Mouse (Mus musculus) kidney, embryonic 16.5 days (tissue): ENCODE data around the gene Lhb. TPM values are rescaled to one million over a fixed set of nuclear protein-coding genes. Genes with fewer than 3 reads are reported as not detected.
"Not testable (repeated sequence)": the region's sequence is repeated elsewhere in the genome, so short reads cannot be mapped to it uniquely, and the experiment has no call there.

Experiments used
- ATAC-seq: fragments of 200-750 bp; cut with Nextera tagmentation; 2 replicates; pipeline ENCODE4 v1.8.0; 2017; ENCODE audit warnings: moderate TSS enrichment; ENCODE audit not compliant: low FRiP score, low TSS enrichment
- H3K27ac ChIP-seq: fragments of 300-500 bp; sonication (generic); 2 replicates; pipeline ENCODE4 v1.5.1; 2014; ENCODE audit warnings: low read length
- H3K27me3 ChIP-seq: fragments of 300-500 bp; sonication (generic); 2 replicates; pipeline ENCODE4 v1.6.1; 2014; ENCODE audit warnings: low read length, control low read depth, mixed read lengths; ENCODE audit not compliant: insufficient read depth
- H3K36me3 ChIP-seq: fragments of 300-500 bp; sonication (generic); 2 replicates; pipeline ENCODE4 v1.6.1; 2014; ENCODE audit warnings: low read length, control low read depth, mixed read lengths; ENCODE audit not compliant: insufficient read depth
- H3K4me1 ChIP-seq: fragments of 300-500 bp; sonication (generic); 2 replicates; pipeline ENCODE4 v1.6.1; 2014; ENCODE audit warnings: low read length, control low read depth, mixed read lengths; ENCODE audit not compliant: insufficient read depth
- H3K4me2 ChIP-seq: fragments of 300-500 bp; sonication (generic); replicated peaks from 2 replicates; pipeline ENCODE4 v1.6.1; 2014; ENCODE audit warnings: low read depth, low read length
- H3K4me3 ChIP-seq: fragments of 300-500 bp; sonication (generic); 2 replicates; pipeline ENCODE4 v1.5.1; 2014; ENCODE audit warnings: mild to moderate bottlenecking, low read length
- H3K9ac ChIP-seq: fragments of 300-500 bp; sonication (generic); replicated peaks from 2 replicates; pipeline ENCODE4 v1.6.1; 2014; ENCODE audit warnings: low read length
- H3K9me3 ChIP-seq: fragments of 300-500 bp; sonication (generic); 2 replicates; pipeline ENCODE4 v1.6.1; 2016; ENCODE audit warnings: low read length, control low read depth
- WGBS: fragments of 180-500 bp; shearing (Covaris S2); extraction: QIAGEN DNeasy Blood & Tissue Kit; methylation state at CpG from one replicate; pipeline ENCODE4 v1.1.7; 2014; 5-methylcytosine and 5-hydroxymethylcytosine counted together
- polyA plus RNA-seq: library from polyadenylated mRNA; unstranded; fragments of >200 nt; fragmentation: Nextera tagmentation; extraction: Ambion mirVana; gene quantifications from 2 replicates; pipeline ENCODE4 v1.2.1, GENCODE M21; 2015

Lhb gene
- polyA plus RNA-seq, 1 experiment from 2014 or later, result not detected

- Histone ChIP-seq H3K9ac (no peak overlapping the region), H3K27ac (no peak overlapping the region), H3K36me3 (peaks cover 36% of the 10 kb centered on the region), H3K4me1 (peaks cover 6% of the 10 kb centered on the region; the same call in 1 of the 2 replicates), H3K4me2 (no peak overlapping the region), H3K27me3 (no peaks in the 10 kb centered on the region), H3K4me3 (no peak overlapping the region), H3K9me3 (no peaks in the 10 kb centered on the region)
- ATAC-seq, result peak; percentile 66
- 58% methylated on average over 23 of the region's 23 CpGs for WGBS
Measured at GRCm38 (mm10) chr7:45451344-45451982, 30.8 kb downstream of the Lhb start.

DNA sequence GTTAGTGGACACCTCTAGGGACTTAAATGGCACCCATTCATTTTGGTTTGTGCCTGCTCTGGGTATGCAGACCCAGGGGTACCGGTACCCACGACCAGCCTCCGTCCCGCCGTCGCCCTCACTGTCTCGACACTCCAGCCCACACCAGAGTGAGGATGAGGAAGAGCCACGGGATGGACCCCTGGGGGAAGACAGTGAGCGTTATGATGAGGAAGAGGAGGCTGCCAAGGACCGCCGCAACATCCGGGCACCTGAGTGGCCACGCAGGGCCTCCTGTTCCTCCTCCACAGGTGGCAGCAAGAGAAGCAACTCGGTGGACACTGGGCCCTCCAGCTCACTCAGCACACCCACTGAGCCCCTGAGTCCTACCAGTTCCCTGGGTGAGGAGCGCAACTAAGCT is 34.4 kb downstream of the Lhb start:
- H3K4me1 ChIP-seq, result peaks cover 18% of the 10 kb centered on the region
- no peaks in the 10 kb centered on the region for H3K27me3 ChIP-seq
- ATAC-seq, result no peak
- 91% methylated on average over 15 of the region's 15 CpGs for whole genome bisulfite sequencing
- H3K4me3 ChIP-seq, result no peak overlapping the region
- no peak overlapping the region for H3K9ac ChIP-seq
- H3K27ac ChIP-seq, result no peak overlapping the region
- peaks cover 38% of the 10 kb centered on the region for H3K36me3 ChIP-seq
- no peak overlapping the region for H3K4me2 ChIP-seq
- no peaks in the 10 kb centered on the region for H3K9me3 ChIP-seq

GRCm38 (mm10) chr7:45455932-45456696 is 35.5 kb downstream of the Lhb start:
- H3K4me2 ChIP-seq, result no peak overlapping the region
- no peaks in the 10 kb centered on the region for H3K27me3 ChIP-seq
- H3K4me3 ChIP-seq, result no peak overlapping the region
- H3K9ac ChIP-seq, result no peak overlapping the region
- ATAC-seq, result no peak
- peak overlapping the region; percentile 48; the same call in 1 of the 2 replicates for H3K27ac ChIP-seq
- H3K4me1 ChIP-seq, result peaks cover 30% of the 10 kb centered on the region
- 78% methylated on average over 13 of the region's 13 CpGs for WGBS
- H3K36me3 ChIP-seq, result peaks cover 34% of the 10 kb centered on the region
- no peaks in the 10 kb centered on the region for H3K9me3 ChIP-seq

- Histone ChIP-seq H3K4me3 (0 out of 2 replicates have a peak overlapping the region, but pooled peaks have one; percentile 88), H3K36me3 (peaks cover 34% of the 10 kb centered on the region), H3K4me2 (peak overlapping the region; percentile 86; the same call in 1 of the 2 replicates), H3K9ac (no peak overlapping the region), H3K27me3 (no peaks in the 10 kb centered on the region), H3K27ac (peak overlapping the region; percentile 48; the same call in 1 of the 2 replicates), H3K4me1 (peaks cover 34% of the 10 kb centered on the region), H3K9me3 (no peaks in the 10 kb centered on the region)
- 43% methylated on average over 9 of the region's 9 CpGs for WGBS
- no peak for ATAC-seq
Measured at GRCm38 (mm10) chr7:45456721-45457203, 36.1 kb downstream of the Lhb start.

DNA sequence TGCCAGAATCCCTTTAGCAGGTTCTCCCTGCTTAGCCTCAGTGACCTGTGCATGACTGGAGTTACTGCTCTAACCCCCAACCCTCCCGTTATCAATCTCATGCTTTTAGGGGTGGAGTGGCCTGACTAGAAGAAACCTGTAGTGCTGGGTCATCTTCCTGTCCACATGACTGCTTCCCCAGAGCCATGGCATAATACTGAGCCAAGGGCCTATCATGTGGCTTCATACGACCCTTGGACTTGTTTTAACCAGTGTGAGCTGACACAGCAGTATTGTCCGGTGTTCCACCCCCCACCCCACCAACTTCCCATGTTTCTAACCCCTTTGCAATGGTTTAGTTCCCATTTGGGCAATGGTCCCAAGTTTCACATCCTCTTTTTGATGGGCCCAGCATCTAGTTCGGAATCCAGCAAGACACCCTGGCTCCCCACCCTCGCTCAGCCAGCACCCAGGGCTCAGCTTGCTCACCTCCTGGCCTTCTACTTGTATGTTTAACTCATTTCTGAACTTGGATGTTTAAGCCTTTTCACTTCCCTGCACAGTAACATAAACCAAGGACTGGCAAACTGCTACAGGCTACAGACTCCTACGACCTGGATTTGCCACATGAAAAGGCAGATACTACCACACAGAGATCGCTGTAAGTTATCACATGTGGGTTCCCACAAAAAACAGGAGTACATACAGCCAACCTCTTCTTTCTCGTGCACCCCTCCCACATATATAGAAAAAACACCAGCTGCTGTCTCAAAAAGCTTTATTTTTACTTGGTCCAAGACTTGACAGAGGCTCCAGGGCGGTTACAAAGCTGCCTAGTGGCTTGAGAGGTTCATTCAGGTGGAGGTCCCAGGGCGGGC is 36.8 kb downstream of the Lhb start:
- Histone ChIP-seq H3K4me2 (peak overlapping the region; percentile 86), H3K4me1 (peaks cover 36% of the 10 kb centered on the region), H3K9ac (peak overlapping the region; percentile 89), H3K27me3 (no peaks in the 10 kb centered on the region), H3K36me3 (peaks cover 30% of the 10 kb centered on the region), H3K9me3 (no peaks in the 10 kb centered on the region), H3K4me3 (peak overlapping the region; percentile 88), H3K27ac (peak overlapping the region; percentile 48)
- 49% methylated on average over 9 of the region's 10 CpGs for WGBS
- no peak for ATAC-seq

DNA sequence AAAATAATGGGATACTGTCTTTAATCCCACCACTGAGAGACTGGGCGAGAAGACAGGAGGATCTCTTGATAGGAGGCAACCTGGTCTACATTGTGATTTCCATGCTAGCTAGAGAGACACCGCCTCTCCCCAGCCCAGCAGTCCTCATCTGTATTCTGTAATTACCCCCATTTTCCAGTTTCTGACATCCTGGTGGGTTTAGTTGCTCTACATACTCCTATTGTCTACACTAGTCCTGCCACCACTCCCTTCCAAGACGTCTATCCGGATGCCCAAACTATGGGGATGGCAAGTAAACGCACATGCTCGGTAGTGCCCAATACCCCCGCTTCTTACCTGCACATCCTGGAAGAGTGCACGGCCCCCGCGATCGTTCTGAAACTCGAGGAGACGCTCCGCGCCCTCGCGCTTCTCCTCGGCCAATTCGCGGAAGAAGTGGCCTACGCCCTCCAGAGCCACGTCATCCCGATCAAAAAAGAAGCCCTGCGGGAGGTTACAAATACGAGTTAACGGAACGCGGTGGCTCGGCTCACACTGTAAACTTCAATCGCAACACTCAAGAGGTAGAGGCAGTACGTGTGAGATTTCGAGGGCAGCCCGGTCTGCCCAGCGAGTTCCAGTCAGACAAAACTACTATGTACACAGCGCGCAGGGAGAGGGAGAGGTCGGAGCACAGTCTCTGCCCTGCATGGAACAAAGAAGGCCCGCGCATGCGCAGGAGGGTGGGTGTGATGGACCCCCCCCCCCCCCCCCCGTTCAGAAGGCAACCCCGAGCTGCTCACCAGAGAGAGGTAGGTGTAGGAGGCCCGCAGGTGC is 38.3 kb downstream of the Lhb start:
- H3K27ac ChIP-seq, result peak overlapping the region; percentile 91
- H3K4me1 ChIP-seq, result peaks cover 36% of the 10 kb centered on the region
- H3K9ac ChIP-seq, result peak overlapping the region; percentile 89
- no peaks in the 10 kb centered on the region for H3K9me3 ChIP-seq
- peaks cover 38% of the 10 kb centered on the region for H3K36me3 ChIP-seq
- under 1% methylated on average over 41 of the region's 43 CpGs for WGBS
- peak; percentile 67 for ATAC-seq
- H3K4me2 ChIP-seq, result peak overlapping the region; percentile 86
- peak overlapping the region; percentile 88 for H3K4me3 ChIP-seq
- H3K27me3 ChIP-seq, result no peaks in the 10 kb centered on the region

DNA sequence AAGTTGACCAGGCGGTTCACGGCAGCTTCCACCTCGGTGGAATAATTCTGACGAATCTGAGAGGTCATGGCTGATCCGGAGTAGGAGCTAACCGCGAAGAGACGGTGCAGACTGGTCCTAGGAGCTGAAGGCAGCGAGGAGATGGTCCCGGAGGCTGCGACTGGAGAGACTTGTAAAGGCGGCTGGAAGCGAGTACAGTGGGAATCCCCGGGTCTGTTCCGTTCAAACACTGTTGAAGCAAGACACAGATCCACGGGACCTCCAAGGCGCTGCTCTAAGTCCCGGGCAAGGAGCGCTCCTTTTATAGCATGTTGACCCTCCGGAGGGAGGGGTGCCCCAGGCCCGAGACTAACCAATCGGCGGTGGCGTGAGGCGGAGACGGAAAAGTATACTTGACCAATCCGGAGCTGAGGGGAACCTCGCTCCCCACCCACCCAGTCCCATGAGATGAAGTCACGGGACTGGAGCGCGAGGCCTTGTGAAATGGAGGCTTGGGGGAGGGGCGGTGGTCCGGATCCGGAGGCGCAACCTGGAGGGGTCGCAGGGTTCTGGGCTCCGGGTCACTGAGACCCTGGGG is 39.0 kb downstream of the Lhb start, which contains the start of gene Ftl1:
Gene Ftl1, minus strand, starts transcription at position 321 of the 577 bp plus-strand sequence.
- WGBS, result under 1% methylated on average over 28 of the region's 37 CpGs
- Histone ChIP-seq H3K9ac (peak within 1 kb of the TSS; percentile 89), H3K4me3 (peak within 1 kb of the TSS; percentile 88), H3K4me1 (peaks cover 36% of the 10 kb centered on the region), H3K36me3 (peaks cover 34% of the 10 kb centered on the region), H3K27ac (peak within 1 kb of the TSS; percentile 94), H3K4me2 (peak within 1 kb of the TSS; percentile 86)
- peak; percentile 96 for ATAC-seq
- not testable (repeated sequence) for H3K9me3 ChIP-seq, H3K27me3 ChIP-seq

- Histone ChIP-seq H3K4me2 (peak overlapping the region; percentile 54), H3K27ac (peak overlapping the region; percentile 94), H3K4me1 (peaks cover 39% of the 10 kb centered on the region), H3K4me3 (peak overlapping the region; percentile 88), H3K9me3 (no peaks in the 10 kb centered on the region), H3K36me3 (peaks cover 34% of the 10 kb centered on the region), H3K9ac (peak overlapping the region; percentile 64), H3K27me3 (no peaks in the 10 kb centered on the region)
- ATAC-seq, result no peak
- 63% methylated on average over 7 of the region's 7 CpGs for WGBS
Measured at GRCm38 (mm10) chr7:45460377-45460776, 39.8 kb downstream of the Lhb start.
